Mouse (Mus musculus): ENCODE data around the gene Pip4p1. TPM values are rescaled to one million over a fixed set of nuclear protein-coding genes. Genes with fewer than 3 reads are reported as not detected.
"Not testable (repeated sequence)": the region's sequence is repeated elsewhere in the genome, so short reads cannot be mapped to it uniquely, and the experiment has no call there.

The Pip4p1 gene
- total and polyA plus RNA-seq, 3 experiments: 56.7 to 120 (median 69.6) TPM

DNA sequence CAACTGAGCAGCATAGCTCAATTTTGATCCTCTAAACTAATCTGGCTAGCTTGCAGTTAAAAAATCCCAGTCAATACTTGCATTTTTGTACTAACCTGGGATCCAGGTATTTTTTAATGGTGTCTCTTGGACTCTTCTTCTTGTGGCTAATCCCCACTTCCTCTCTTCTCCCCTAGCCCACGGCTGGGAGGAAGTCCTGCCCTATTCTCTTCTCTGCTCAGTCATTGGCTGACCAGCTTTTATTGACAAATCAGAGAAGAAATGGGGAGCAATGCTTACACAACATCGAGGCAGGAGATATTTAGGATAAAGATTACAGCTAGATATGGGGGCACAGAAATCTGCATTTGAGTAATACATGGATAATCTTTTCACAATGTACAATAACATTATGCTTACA is 8.3 kb upstream of the Pip4p1 start:
- DNase-seq: no peak

- DNase-seq: no peak
Observed at GRCm38 (mm10) chr14:50938119-50938908, 7.7 kb upstream of the Pip4p1 start.

- no peak for DNase-seq
Observed at GRCm38 (mm10) chr14:50936649-50937048, 6.0 kb upstream of the Pip4p1 start.

- no peak for DNase-seq
Observed at GRCm38 (mm10) chr14:50931493-50932020, 901 bp upstream of the Pip4p1 start.

DNA sequence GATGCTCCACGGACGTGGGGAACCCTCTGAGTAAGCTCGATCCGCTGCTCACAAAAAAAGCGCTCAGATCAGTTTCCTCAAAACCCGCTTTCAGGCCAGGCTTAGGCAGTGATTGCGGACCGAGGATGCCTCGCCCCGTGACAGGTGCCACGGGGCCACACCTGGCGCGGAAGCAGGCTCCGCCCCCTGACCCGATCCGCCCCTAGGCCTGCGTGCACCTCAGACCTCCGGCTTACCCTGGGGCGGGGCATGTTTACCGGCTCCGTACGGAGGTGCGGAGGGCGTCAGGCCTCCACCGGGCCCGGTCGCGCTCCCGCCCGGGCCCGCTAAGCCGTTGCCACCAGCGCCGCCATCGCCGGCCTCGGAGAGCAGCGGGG is 291 bp downstream of the Pip4p1 start:
- DNase-seq: no peak

- DNase-seq: peak; percentile 21
Observed at GRCm38 (mm10) chr14:50929951-50930350, 705 bp downstream of the Pip4p1 start.

DNA sequence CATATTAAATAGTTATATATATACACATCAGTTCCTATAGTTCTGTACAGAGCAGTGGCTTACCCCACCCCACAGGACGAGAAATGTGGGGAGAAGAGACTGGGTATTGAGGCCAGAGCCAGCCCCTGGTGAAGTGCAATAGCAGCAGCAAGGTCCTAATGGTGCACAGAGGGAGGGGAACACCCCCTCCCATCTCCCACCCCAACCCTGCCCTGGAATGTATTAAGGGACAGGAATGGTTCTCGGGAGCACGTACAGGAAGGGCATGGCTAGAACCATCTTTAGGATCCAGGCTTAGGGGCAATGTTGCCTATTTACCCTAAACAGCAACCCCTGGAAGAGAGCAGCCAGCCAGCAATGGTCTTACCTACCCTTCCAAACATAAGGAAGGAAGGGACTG is 3.3 kb downstream of the Pip4p1 start:
- no peak for DNase-seq

DNA sequence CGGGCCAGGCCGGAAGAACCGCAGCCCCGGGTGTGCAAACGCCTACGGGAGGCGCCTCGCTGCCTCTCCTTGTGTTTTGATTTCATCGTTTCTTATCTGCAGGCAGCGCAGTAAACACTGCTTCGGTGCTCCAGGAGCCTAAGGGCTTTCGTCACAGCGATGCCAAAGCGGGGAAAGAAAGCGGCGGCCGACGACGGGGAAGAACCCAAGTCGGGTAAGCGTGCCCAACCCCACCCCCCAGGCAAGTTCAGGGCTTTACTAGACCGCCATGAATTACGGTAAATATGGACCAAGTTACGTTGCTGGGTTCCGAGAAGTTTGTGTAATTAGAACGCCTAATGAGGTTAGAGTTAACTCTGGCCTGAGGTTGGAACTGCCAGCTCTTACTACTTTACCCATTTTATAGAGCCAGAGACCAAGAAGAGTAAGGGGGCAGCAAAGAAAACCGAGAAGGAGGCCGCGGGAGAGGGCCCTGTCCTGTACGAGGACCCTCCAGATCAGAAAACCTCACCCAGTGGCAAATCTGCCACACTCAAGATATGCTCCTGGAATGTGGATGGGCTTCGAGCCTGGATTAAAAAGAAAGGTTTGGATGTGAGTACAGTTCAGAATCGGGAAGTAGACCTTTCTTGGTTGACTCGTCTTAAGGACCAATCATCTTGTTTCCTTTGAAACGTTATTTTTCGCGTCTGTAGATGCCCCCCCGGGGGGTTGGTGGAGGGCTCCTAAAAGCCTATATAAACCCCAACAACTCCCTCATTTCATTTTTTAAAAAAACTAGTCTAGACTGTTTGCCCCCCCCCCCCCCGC is 5.3 kb downstream of the Pip4p1 start:
- no peak for DNase-seq

DNA sequence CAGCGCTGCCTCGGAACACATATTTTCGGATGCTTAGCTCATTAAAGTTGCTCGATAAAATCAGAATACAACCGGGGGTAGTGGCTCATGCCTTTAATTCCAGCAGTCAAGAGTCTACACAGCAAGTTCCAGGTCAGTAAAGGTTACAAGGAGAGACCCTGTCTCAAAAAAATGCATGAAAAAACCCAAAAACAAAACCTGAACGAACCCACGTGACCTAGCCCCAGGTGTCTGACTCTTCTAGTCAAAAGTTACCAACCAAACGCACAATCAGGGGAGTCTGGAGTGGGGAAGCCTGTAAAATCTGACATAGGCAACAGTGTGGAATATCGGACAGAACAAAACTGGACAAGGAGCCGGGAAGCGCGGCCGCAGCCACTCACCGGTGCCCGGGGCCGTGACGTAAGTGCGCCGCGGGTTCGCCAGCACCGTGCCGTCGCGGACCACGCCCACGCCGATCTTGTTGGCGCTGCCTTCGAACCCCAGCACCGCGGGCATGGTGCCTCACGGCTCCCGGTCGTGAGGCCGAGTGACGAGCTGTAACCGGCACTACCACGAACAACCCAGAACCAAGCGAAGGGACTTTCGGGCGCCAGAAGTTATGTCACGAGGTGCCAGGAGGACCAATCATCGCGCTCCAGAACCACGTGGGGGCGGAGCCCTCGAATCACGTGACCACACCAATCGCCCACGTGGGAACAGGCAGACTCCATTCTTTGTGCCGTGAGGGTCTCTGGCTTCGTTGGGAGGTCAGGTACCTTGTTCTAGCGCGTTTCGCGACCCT is 6.2 kb downstream of the Pip4p1 start, which contains the start of the genes Osgep and Apex1:
Gene Osgep, minus strand, starts transcription at position 613 of the 784 bp plus-strand sequence.
Gene Apex1, plus strand, starts transcription at position 688 of the 784 bp plus-strand sequence.
- peak; percentile 97 for DNase-seq

- DNase-seq: not testable (repeated sequence)
Observed at GRCm38 (mm10) chr14:50923437-50923836, 7.2 kb downstream of the Pip4p1 start.

DNA sequence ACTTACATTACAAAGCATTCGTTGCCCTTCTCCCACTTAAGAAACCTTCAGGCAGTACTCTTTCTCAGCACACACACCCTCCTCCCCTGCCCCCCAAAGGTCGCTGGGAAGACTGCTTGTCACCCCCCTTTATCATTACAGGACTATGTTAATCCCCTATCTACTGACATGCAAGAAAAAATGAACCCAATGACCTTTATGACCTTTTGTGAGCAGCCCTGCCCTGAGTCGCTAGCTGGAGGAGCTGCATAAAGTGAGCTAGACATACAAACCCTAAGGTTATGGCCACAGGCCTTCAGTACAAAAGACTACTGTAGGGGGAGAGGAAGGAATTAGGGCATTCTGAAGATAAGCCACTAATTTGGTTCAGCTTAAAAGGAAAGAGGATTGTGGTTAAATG is 19.3 kb downstream of the Pip4p1 start:
- DNase-seq: no peak

GRCm38 (mm10) chr14:50908126-50908525 is 22.5 kb downstream of the Pip4p1 start:
- no peak for DNase-seq

- not testable (repeated sequence) for DNase-seq
Observed at GRCm38 (mm10) chr14:50905327-50905726, 25.3 kb downstream of the Pip4p1 start.

GRCm38 (mm10) chr14:50904828-50905129 is 25.9 kb downstream of the Pip4p1 start:
- DNase-seq: no peak

GRCm38 (mm10) chr14:50903973-50904827 is 26.5 kb downstream of the Pip4p1 start:
- peak; percentile 57 for DNase-seq

GRCm38 (mm10) chr14:50897992-50898391 is 32.7 kb downstream of the Pip4p1 start:
- not testable (repeated sequence) for DNase-seq

DNA sequence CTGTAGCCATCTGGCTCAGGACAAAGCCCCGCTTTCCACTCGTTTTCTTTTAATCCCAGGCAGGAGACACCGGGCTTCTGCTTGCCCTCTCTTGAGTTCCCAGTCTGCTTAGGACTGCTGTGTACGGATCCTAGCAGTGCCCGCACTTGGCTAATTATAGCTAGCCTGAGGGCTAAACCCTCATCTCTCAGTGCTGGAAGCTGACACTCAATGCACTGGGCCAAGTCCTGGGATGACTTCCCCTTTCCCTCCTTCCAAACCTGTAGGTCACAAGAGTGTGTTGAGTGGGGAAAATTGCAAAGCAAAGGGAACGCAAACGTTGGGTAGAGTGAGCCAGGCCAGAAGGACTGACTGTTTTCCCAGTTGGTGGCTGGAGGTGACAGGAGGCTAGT is 33.3 kb downstream of the Pip4p1 start, which contains the start of gene Klhl33:
Gene Klhl33, minus strand, starts transcription at position 134 of the 392 bp plus-strand sequence.
- no peak for DNase-seq

- peak; percentile 29 for DNase-seq
Observed at GRCm38 (mm10) chr14:50896747-50897373, 33.8 kb downstream of the Pip4p1 start.

DNA sequence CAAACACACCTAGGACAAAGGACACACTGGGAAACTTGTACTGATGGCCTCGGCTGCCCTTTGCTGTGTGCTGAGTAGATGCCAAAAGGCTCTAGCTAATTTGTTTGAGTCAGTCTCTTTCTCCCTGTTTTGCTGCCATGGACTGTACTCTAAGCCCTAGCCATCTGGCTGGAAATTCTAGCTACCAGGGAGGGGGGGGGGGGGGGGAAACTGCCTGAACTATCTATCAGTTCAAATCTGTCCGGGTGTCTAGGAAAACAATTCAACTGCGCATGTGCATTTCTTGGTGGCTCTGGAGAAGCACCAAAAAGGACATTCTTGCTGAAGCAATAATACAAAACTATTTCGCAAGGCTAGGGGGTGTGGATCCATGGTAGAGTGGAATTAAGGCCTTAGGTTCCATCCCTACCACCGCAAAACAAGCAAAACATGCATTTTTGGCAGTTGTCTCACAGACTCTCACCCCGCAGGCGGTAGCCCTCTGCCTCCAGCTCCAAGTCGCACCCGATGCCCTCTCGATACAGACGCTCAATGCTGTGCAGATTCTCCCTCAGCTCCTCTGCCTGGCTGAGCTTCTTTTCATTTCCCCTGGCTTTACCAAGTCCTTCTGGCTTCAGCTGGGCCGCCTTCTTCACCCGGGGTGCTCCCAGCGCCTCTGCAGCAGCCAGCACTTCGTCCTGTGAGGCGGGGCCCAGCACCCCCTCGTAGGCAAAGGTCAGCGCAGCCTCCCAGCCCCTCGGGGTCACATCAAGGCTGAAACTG is 34.5 kb downstream of the Pip4p1 start:
- DNase-seq: peak; percentile 81

DNA sequence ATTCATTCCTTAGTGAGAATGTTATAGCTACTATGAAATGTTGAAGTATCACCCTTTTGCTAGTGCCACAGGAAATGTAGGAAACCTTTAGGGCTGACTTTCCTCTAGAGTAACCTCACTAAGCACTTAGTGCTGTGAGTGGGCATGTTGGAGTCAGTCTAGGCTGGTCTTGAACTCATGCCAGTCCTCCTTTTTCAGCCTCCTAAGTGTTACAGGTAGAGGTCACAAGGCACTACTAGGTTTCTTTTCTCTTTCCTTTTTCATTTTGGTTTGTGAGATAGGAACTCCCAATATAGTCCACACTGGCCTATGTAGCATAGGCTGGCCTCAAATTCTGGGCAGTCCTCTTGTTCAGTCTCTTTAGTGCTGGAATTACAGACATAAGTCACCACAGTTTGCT is 35.2 kb downstream of the Pip4p1 start:
- DNase-seq: no peak

Data from adrenal gland, adult 2 months (tissue).